Mouse (Mus musculus) liver, postnatal 0 days (tissue): ENCODE measurements around the gene Ifrd1. TPM values are rescaled to one million over a fixed set of nuclear protein-coding genes. Genes with fewer than 3 reads are reported as not detected.

Experiments
- ATAC-seq: fragments of 200-750 bp; cut with Nextera tagmentation; 2 replicates; pipeline ENCODE4 v1.8.0; 2017; ENCODE audit warnings: mild to moderate bottlenecking, moderate library complexity
- DNase-seq: peaks from one replicate; pipeline ENCODE4 v3.0.0-alpha.2; 2016
- H3K27ac ChIP-seq: fragments of 300-500 bp; sonication (generic); 2 replicates; pipeline ENCODE4 v1.5.1; 2014; ENCODE audit warnings: antibody characterized with exemption, moderate library complexity, mild to moderate bottlenecking, low read depth
- H3K27me3 ChIP-seq: fragments of 300-500 bp; sonication (generic); 2 replicates; pipeline ENCODE4 v1.6.1; 2014; ENCODE audit warnings: low read length, control low read depth, mixed read lengths; ENCODE audit not compliant: insufficient read depth
- H3K36me3 ChIP-seq: fragments of 300-500 bp; sonication (generic); replicated peaks from 2 replicates; pipeline ENCODE4 v1.6.1; 2014; ENCODE audit warnings: mild to moderate bottlenecking, control low read depth, low read length, moderate library complexity, mixed read lengths; ENCODE audit not compliant: insufficient read depth
- H3K4me1 ChIP-seq: fragments of 300-500 bp; sonication (generic); 2 replicates; pipeline ENCODE4 v1.6.1; 2014; ENCODE audit warnings: antibody characterized with exemption, mild to moderate bottlenecking, control low read depth; ENCODE audit not compliant: insufficient read depth
- H3K4me2 ChIP-seq: fragments of 300-500 bp; sonication (generic); 2 replicates; pipeline ENCODE4 v1.6.1; 2014; ENCODE audit warnings: low read depth, mild to moderate bottlenecking, low read length, moderate library complexity, mixed read lengths
- H3K4me3 ChIP-seq: fragments of 300-500 bp; sonication (generic); 2 replicates; pipeline ENCODE4 v1.5.1; 2014; ENCODE audit warnings: low read depth, low read length
- H3K9ac ChIP-seq: fragments of 300-500 bp; sonication (generic); replicated peaks from 2 replicates; pipeline ENCODE4 v1.6.1; 2014; ENCODE audit warnings: mild to moderate bottlenecking, moderate library complexity
- H3K9me3 ChIP-seq: fragments of 300-500 bp; sonication (generic); 2 replicates; pipeline ENCODE4 v1.6.1; 2016; ENCODE audit warnings: mild to moderate bottlenecking, control low read depth, low read length, mixed read lengths
- CTCF ChIP-seq: sonication (generic); IDR thresholded peaks from 2 replicates; pipeline ENCODE4 v1.5.1; 2016; ENCODE audit warnings: antibody characterized with exemption, low read depth
- EP300 ChIP-seq: IDR thresholded peaks from 2 replicates; pipeline ENCODE4 v1.6.1; 2016; ENCODE audit warnings: antibody characterized with exemption, low read depth, mild to moderate bottlenecking
- WGBS: fragments of 180-500 bp; shearing (Covaris S2); extraction: QIAGEN DNeasy Blood & Tissue Kit; methylation state at CpG from one replicate; pipeline ENCODE4 v1.1.7; 2014; ENCODE audit not compliant: insufficient replicate concordance; 5-methylcytosine and 5-hydroxymethylcytosine counted together
- polyA plus RNA-seq: library from polyadenylated mRNA; unstranded; fragments of >200 nt; fragmentation: Nextera tagmentation; extraction: Ambion mirVana; gene quantifications from 2 replicates; pipeline ENCODE4 v1.2.1, GENCODE M21; 2015

Gene Ifrd1
- polyA plus RNA-seq, 1 experiment from 2014 or later, result 47.1 TPM

- Histone ChIP-seq H3K9ac (no peak overlapping the region), H3K4me2 (peak overlapping the region; percentile 38; the same call in 1 of the 2 replicates), H3K4me3 (no peak overlapping the region), H3K36me3 (no peaks in the 10 kb centered on the region), H3K4me1 (peaks cover 17% of the 10 kb centered on the region), H3K27me3 (no peaks in the 10 kb centered on the region), H3K9me3 (no peaks in the 10 kb centered on the region), H3K27ac (no peak overlapping the region)
- WGBS, result 48% methylated on average over 4 of the region's 4 CpGs
- no peak for TF ChIP-seq EP300
- DNase-seq (no peak), ATAC-seq (peak; percentile 35; the same call in 1 of the 2 replicates)
Measured at GRCm38 (mm10) chr12:40247384-40247783, 920 bp downstream of the Ifrd1 start.

GRCm38 (mm10) chr12:40245434-40245970 is 2.8 kb downstream of the Ifrd1 start:
- Histone ChIP-seq H3K9ac (no peak overlapping the region), H3K4me1 (peaks cover 17% of the 10 kb centered on the region), H3K36me3 (no peaks in the 10 kb centered on the region), H3K27ac (no peak overlapping the region), H3K27me3 (no peaks in the 10 kb centered on the region), H3K4me3 (no peak overlapping the region), H3K4me2 (no peak overlapping the region), H3K9me3 (no peaks in the 10 kb centered on the region)
- 70% methylated on average over 7 of the region's 7 CpGs for WGBS
- ATAC-seq (no peak), DNase-seq (no peak)
- no peak for TF ChIP-seq EP300
- TF ChIP-seq CTCF, result no peak

GRCm38 (mm10) chr12:40244926-40245325 is 3.4 kb downstream of the Ifrd1 start:
- Histone ChIP-seq H3K27me3 (no peaks in the 10 kb centered on the region), H3K4me3 (no peak overlapping the region), H3K9ac (no peak overlapping the region), H3K4me1 (peaks cover 17% of the 10 kb centered on the region), H3K4me2 (no peak overlapping the region), H3K9me3 (no peaks in the 10 kb centered on the region), H3K36me3 (no peaks in the 10 kb centered on the region), H3K27ac (no peak overlapping the region)
- no peak for DNase-seq
- TF ChIP-seq CTCF (no peak), EP300 (no peak)
- no peak for ATAC-seq
- 86% methylated on average over 5 of the region's 5 CpGs for WGBS

GRCm38 (mm10) chr12:40243821-40244221 is 4.5 kb downstream of the Ifrd1 start:
- no peaks in the 10 kb centered on the region for H3K27me3 ChIP-seq
- peaks cover 17% of the 10 kb centered on the region for H3K4me1 ChIP-seq
- no peaks in the 10 kb centered on the region for H3K9me3 ChIP-seq
- WGBS, result 58% methylated on average over 11 of the region's 11 CpGs
- TF ChIP-seq CTCF, result no peak
- no peak for TF ChIP-seq EP300
- no peak overlapping the region for H3K4me2 ChIP-seq
- H3K27ac ChIP-seq, result no peak overlapping the region
- ATAC-seq, result no peak
- H3K4me3 ChIP-seq, result no peak overlapping the region
- no peak overlapping the region for H3K9ac ChIP-seq
- peak; percentile 19 for DNase-seq
- H3K36me3 ChIP-seq, result no peaks in the 10 kb centered on the region

- Histone ChIP-seq H3K9ac (no peak overlapping the region), H3K27ac (no peak overlapping the region), H3K4me1 (peaks cover 14% of the 10 kb centered on the region), H3K27me3 (no peaks in the 10 kb centered on the region), H3K4me3 (no peak overlapping the region), H3K4me2 (no peak overlapping the region), H3K36me3 (no peaks in the 10 kb centered on the region), H3K9me3 (no peaks in the 10 kb centered on the region)
- ATAC-seq (no peak), DNase-seq (no peak)
- WGBS, result 63% methylated on average over 4 of the region's 4 CpGs
- TF ChIP-seq CTCF (no peak), EP300 (no peak)
Measured at GRCm38 (mm10) chr12:40243241-40243640, 5.1 kb downstream of the Ifrd1 start.

GRCm38 (mm10) chr12:40239161-40239560 is 9.1 kb downstream of the Ifrd1 start:
- Histone ChIP-seq H3K27me3 (no peaks in the 10 kb centered on the region), H3K4me1 (no peaks in the 10 kb centered on the region), H3K4me3 (no peak overlapping the region), H3K9ac (no peak overlapping the region), H3K27ac (no peak overlapping the region), H3K4me2 (no peak overlapping the region), H3K9me3 (no peaks in the 10 kb centered on the region), H3K36me3 (no peaks in the 10 kb centered on the region)
- 80% methylated on average over 7 of the region's 7 CpGs for WGBS
- no peak for TF ChIP-seq EP300
- TF ChIP-seq CTCF, result no peak
- ATAC-seq, result no peak
- DNase-seq, result no peak

- Histone ChIP-seq H3K36me3 (no peaks in the 10 kb centered on the region), H3K9ac (no peak overlapping the region), H3K27ac (no peak overlapping the region), H3K4me1 (no peaks in the 10 kb centered on the region), H3K4me3 (no peak overlapping the region), H3K9me3 (no peaks in the 10 kb centered on the region), H3K27me3 (no peaks in the 10 kb centered on the region), H3K4me2 (no peak overlapping the region)
- ATAC-seq (no peak), DNase-seq (no peak)
- TF ChIP-seq EP300, result no peak
- 62% methylated on average over 1 of the region's 1 CpGs for WGBS
Measured at GRCm38 (mm10) chr12:40232231-40232630, 16.1 kb downstream of the Ifrd1 start.
